Mouse (Mus musculus) liver, embryonic 15.5 days (tissue): ENCODE data around the gene Omd. TPM values are rescaled to one million over a fixed set of nuclear protein-coding genes. Genes with fewer than 3 reads are reported as not detected.

Source experiments
- ATAC-seq: fragments of 200-750 bp; cut with Nextera tagmentation; 2 replicates; pipeline ENCODE4 v1.8.0; 2017; ENCODE audit warnings: moderate number of reproducible peaks, mild to moderate bottlenecking, moderate library complexity; ENCODE audit not compliant: insufficient read depth
- H3K27ac ChIP-seq: fragments of 300-500 bp; sonication (generic); replicated peaks from 2 replicates; pipeline ENCODE4 v1.5.1; 2015; ENCODE audit warnings: mild to moderate bottlenecking, inconsistent platforms
- H3K27me3 ChIP-seq: fragments of 300-500 bp; sonication (generic); 2 replicates; pipeline ENCODE4 v1.6.1; 2015; ENCODE audit warnings: mild to moderate bottlenecking, inconsistent platforms
- H3K36me3 ChIP-seq: fragments of 300-500 bp; sonication (generic); replicated peaks from 2 replicates; pipeline ENCODE4 v1.6.1; 2015; ENCODE audit warnings: moderate library complexity, mild to moderate bottlenecking, inconsistent platforms
- H3K4me1 ChIP-seq: fragments of 300-500 bp; sonication (generic); replicated peaks from 2 replicates; pipeline ENCODE4 v1.6.1; 2015; ENCODE audit warnings: inconsistent platforms
- H3K4me2 ChIP-seq: fragments of 300-500 bp; sonication (generic); 2 replicates; pipeline ENCODE4 v1.6.1; 2015; ENCODE audit warnings: moderate library complexity, mild to moderate bottlenecking, inconsistent platforms
- H3K4me3 ChIP-seq: fragments of 300-500 bp; sonication (generic); replicated peaks from 2 replicates; pipeline ENCODE4 v1.5.1; 2015; ENCODE audit warnings: mild to moderate bottlenecking, inconsistent platforms
- H3K9ac ChIP-seq: fragments of 300-500 bp; sonication (generic); 2 replicates; pipeline ENCODE4 v1.6.1; 2015; ENCODE audit warnings: moderate library complexity, mild to moderate bottlenecking, inconsistent platforms
- H3K9me3 ChIP-seq: fragments of 300-500 bp; sonication (generic); replicated peaks from 2 replicates; pipeline ENCODE4 v1.6.1; 2016; ENCODE audit warnings: inconsistent platforms
- WGBS: fragments of 180-500 bp; shearing (Covaris S2); methylation state at CpG from one replicate; pipeline ENCODE4 v1.1.7; 2015; ENCODE audit warnings: mixed read lengths; ENCODE audit not compliant: insufficient replicate concordance; 5-methylcytosine and 5-hydroxymethylcytosine counted together
- polyA plus RNA-seq: library from polyadenylated mRNA; unstranded; fragments of >200 nt; fragmentation: Nextera tagmentation; extraction: Ambion mirVana; gene quantifications from 2 replicates; pipeline ENCODE4 v1.2.1, GENCODE M21; 2015

The Omd gene
- polyA plus RNA-seq: 0.55 TPM in 2 replicates

- H3K27ac ChIP-seq: no peak within 1 kb of the TSS
- H3K9ac ChIP-seq: no peak within 1 kb of the TSS
- no peak within 1 kb of the TSS for H3K4me3 ChIP-seq
- no peaks in the 10 kb centered on the region for H3K27me3 ChIP-seq
- H3K36me3 ChIP-seq: no peaks in the 10 kb centered on the region
- H3K4me2 ChIP-seq: no peak within 1 kb of the TSS
- no peaks in the 10 kb centered on the region for H3K4me1 ChIP-seq
- WGBS: 67% methylated on average over 8 of the region's 8 CpGs
- no peaks in the 10 kb centered on the region for H3K9me3 ChIP-seq
- ATAC-seq: no peak
These were observed at the start of gene Omd for GRCm38 (mm10) chr13:49581541-49582530. Gene Omd (plus strand): TSS chr13:49582462.

- Histone ChIP-seq H3K36me3 (no peaks in the 10 kb centered on the region), H3K4me2 (no peak overlapping the region), H3K27ac (no peak overlapping the region), H3K27me3 (no peaks in the 10 kb centered on the region), H3K9me3 (no peaks in the 10 kb centered on the region), H3K4me1 (no peaks in the 10 kb centered on the region), H3K9ac (no peak overlapping the region), H3K4me3 (no peak overlapping the region)
- ATAC-seq: no peak
- 85% methylated on average over 1 of the region's 1 CpGs for WGBS
These were observed 45.3 kb upstream of the Omd start for GRCm38 (mm10) chr13:49536946-49537345.

- Histone ChIP-seq H3K4me2 (no peak overlapping the region), H3K36me3 (0 out of 2 replicates have a peak, but pooled peaks cover 3% of the 10 kb centered on the region), H3K9me3 (no peaks in the 10 kb centered on the region), H3K9ac (no peak overlapping the region), H3K27ac (no peak overlapping the region), H3K27me3 (no peaks in the 10 kb centered on the region), H3K4me3 (no peak overlapping the region), H3K4me1 (no peaks in the 10 kb centered on the region)
- ATAC-seq: no peak
- 74% methylated on average over 1 of the region's 1 CpGs for WGBS
These were observed 43.6 kb upstream of the Omd start for GRCm38 (mm10) chr13:49538693-49539092.

- H3K4me3 ChIP-seq: no peak within 1 kb of the TSS
- no peak for ATAC-seq
- H3K36me3 ChIP-seq: 0 out of 2 replicates have a peak, but pooled peaks cover 3% of the 10 kb centered on the region
- no peak within 1 kb of the TSS for H3K4me2 ChIP-seq
- no peak within 1 kb of the TSS for H3K27ac ChIP-seq
- H3K27me3 ChIP-seq: no peaks in the 10 kb centered on the region
- H3K9me3 ChIP-seq: no peaks in the 10 kb centered on the region
- 77% methylated on average over 3 of the region's 3 CpGs for WGBS
- no peaks in the 10 kb centered on the region for H3K4me1 ChIP-seq
- H3K9ac ChIP-seq: no peak within 1 kb of the TSS
These were observed 38.0 kb upstream of the Omd start, which contains the start of gene Aspn for GRCm38 (mm10) chr13:49544279-49544678. Gene Aspn (plus strand): TSS chr13:49544443.

- H3K36me3 ChIP-seq: 0 out of 2 replicates have a peak, but pooled peaks cover 3% of the 10 kb centered on the region
- no peak overlapping the region for H3K27ac ChIP-seq
- WGBS: 53% methylated on average over 3 of the region's 3 CpGs
- H3K4me2 ChIP-seq: no peak overlapping the region
- H3K9ac ChIP-seq: no peak overlapping the region
- no peaks in the 10 kb centered on the region for H3K27me3 ChIP-seq
- ATAC-seq: no peak
- H3K9me3 ChIP-seq: no peaks in the 10 kb centered on the region
- no peaks in the 10 kb centered on the region for H3K4me1 ChIP-seq
- no peak overlapping the region for H3K4me3 ChIP-seq
These were observed 36.6 kb upstream of the Omd start for GRCm38 (mm10) chr13:49545646-49546045.

GRCm38 (mm10) chr13:49546517-49546916 is 35.7 kb upstream of the Omd start:
- Histone ChIP-seq H3K36me3 (0 out of 2 replicates have a peak, but pooled peaks cover 3% of the 10 kb centered on the region), H3K4me3 (no peak overlapping the region), H3K9me3 (no peaks in the 10 kb centered on the region), H3K27ac (no peak overlapping the region), H3K9ac (no peak overlapping the region), H3K4me1 (no peaks in the 10 kb centered on the region), H3K27me3 (no peaks in the 10 kb centered on the region), H3K4me2 (no peak overlapping the region)
- WGBS: 71% methylated on average over 1 of the region's 1 CpGs
- ATAC-seq: no peak

GRCm38 (mm10) chr13:49547563-49548150 is 34.6 kb upstream of the Omd start:
- 27% methylated on average over 1 of the region's 1 CpGs for WGBS

GRCm38 (mm10) chr13:49549616-49550015 is 32.6 kb upstream of the Omd start:
- no peaks in the 10 kb centered on the region for H3K36me3 ChIP-seq
- 84% methylated on average over 3 of the region's 3 CpGs for WGBS
- H3K4me1 ChIP-seq: no peaks in the 10 kb centered on the region
- no peak overlapping the region for H3K27ac ChIP-seq
- ATAC-seq: no peak
- no peak overlapping the region for H3K4me3 ChIP-seq
- H3K4me2 ChIP-seq: no peak overlapping the region
- no peak overlapping the region for H3K9ac ChIP-seq
- no peaks in the 10 kb centered on the region for H3K27me3 ChIP-seq
- no peaks in the 10 kb centered on the region for H3K9me3 ChIP-seq

More at GRCm38 (mm10) chr13:49547563-49548150, 34.6 kb upstream of the Omd start:
- no peak overlapping the region for H3K9ac ChIP-seq
- H3K4me3 ChIP-seq: no peak overlapping the region
- H3K27me3 ChIP-seq: no peaks in the 10 kb centered on the region
- 0 out of 2 replicates have a peak, but pooled peaks cover 3% of the 10 kb centered on the region for H3K36me3 ChIP-seq
- ATAC-seq: no peak
- no peak overlapping the region for H3K27ac ChIP-seq
- no peaks in the 10 kb centered on the region for H3K9me3 ChIP-seq
- no peaks in the 10 kb centered on the region for H3K4me1 ChIP-seq
- no peak overlapping the region for H3K4me2 ChIP-seq

- no peak for ATAC-seq
- Histone ChIP-seq H3K36me3 (no peaks in the 10 kb centered on the region), H3K4me1 (no peaks in the 10 kb centered on the region; the same call in 1 of the 2 replicates), H3K4me3 (no peak overlapping the region), H3K27me3 (no peaks in the 10 kb centered on the region), H3K9me3 (no peaks in the 10 kb centered on the region), H3K27ac (no peak overlapping the region), H3K4me2 (no peak overlapping the region), H3K9ac (no peak overlapping the region)
- 81% methylated on average over 5 of the region's 5 CpGs for WGBS
These were observed 27.7 kb upstream of the Omd start for GRCm38 (mm10) chr13:49554519-49554918.

GRCm38 (mm10) chr13:49556203-49556602 is 26.1 kb upstream of the Omd start:
- Histone ChIP-seq H3K27ac (no peak overlapping the region), H3K4me2 (no peak overlapping the region), H3K27me3 (no peaks in the 10 kb centered on the region), H3K4me3 (no peak overlapping the region), H3K9me3 (no peaks in the 10 kb centered on the region), H3K9ac (no peak overlapping the region), H3K4me1 (peaks cover 6% of the 10 kb centered on the region), H3K36me3 (no peaks in the 10 kb centered on the region)
- no peak for ATAC-seq
- WGBS: 70% methylated on average over 1 of the region's 1 CpGs

- Histone ChIP-seq H3K4me2 (no peak overlapping the region), H3K4me3 (no peak overlapping the region), H3K27me3 (no peaks in the 10 kb centered on the region), H3K9me3 (no peaks in the 10 kb centered on the region), H3K4me1 (peaks cover 10% of the 10 kb centered on the region), H3K9ac (no peak overlapping the region), H3K27ac (no peak overlapping the region), H3K36me3 (no peaks in the 10 kb centered on the region)
- ATAC-seq: no peak
- 48% methylated on average over 1 of the region's 1 CpGs for WGBS
These were observed 25.3 kb upstream of the Omd start for GRCm38 (mm10) chr13:49556924-49557323.
